Mouse (Mus musculus) spleen, adult 2 months (tissue): Measurements from ENCODE around the gene Det1.

Source experiments
- CTCF ChIP-seq: fragments of 200-500 bp; IDR thresholded peaks from 2 replicates; pipeline ENCODE4 v1.5.1; 2011; ENCODE audit warnings: mild to moderate bottlenecking, inconsistent platforms; ENCODE audit not compliant: insufficient read depth, insufficient read length, insufficient replicate concordance; ENCODE audit errors: extremely low read depth
- POLR2A ChIP-seq: fragments of 200-500 bp; IDR thresholded peaks from 2 replicates; pipeline ENCODE4 v1.6.1; 2011; ENCODE audit warnings: low read depth, low read length, inconsistent platforms

DNA sequence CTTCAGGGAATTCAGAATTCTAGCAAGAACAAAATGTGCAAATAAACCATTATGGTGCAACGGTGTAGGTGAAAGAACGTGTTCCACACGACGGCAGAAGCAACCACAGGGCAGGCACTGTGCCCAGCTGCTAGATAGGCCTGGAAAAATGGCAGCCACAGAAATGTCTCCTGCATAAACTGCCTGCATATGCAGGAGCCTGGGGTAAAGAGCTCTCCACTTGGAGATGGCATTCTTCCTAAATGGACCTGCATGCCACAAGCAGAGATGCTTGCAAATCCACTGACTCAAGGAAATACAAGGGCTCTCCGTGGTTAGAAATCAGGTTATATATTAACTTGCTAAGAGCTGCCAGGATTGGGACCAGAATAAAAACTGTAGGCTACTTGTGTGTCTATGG is 68.3 kb downstream of the Det1 start:
- no peak for TF ChIP-seq CTCF
- no peak for TF ChIP-seq POLR2A
